Mouse (Mus musculus) neural tube, embryonic 14.5 days (tissue): ENCODE data around the gene Il1rl1. TPM values are rescaled to one million over a fixed set of nuclear protein-coding genes. Genes with fewer than 3 reads are reported as not detected.

Experiments
- ATAC-seq: fragments of 200-750 bp; cut with Nextera tagmentation; 2 replicates; pipeline ENCODE4 v1.8.0; 2017; ENCODE audit warnings: low read depth, mild to moderate bottlenecking, moderate TSS enrichment, moderate library complexity
- H3K27ac ChIP-seq: fragments of 300-500 bp; sonication (generic); 2 replicates; pipeline ENCODE4 v1.5.1; 2014; ENCODE audit warnings: low read depth, mild to moderate bottlenecking, control low read depth, low read length, moderate library complexity, mixed read lengths
- H3K27me3 ChIP-seq: fragments of 300-500 bp; sonication (generic); 2 replicates; pipeline ENCODE4 v1.6.1; 2014; ENCODE audit warnings: low read length; ENCODE audit not compliant: control insufficient read depth, insufficient read depth
- H3K36me3 ChIP-seq: fragments of 300-500 bp; sonication (generic); 2 replicates; pipeline ENCODE4 v1.6.1; 2014; ENCODE audit warnings: low read length, mixed read lengths; ENCODE audit not compliant: control insufficient read depth, insufficient read depth
- H3K4me1 ChIP-seq: fragments of 300-500 bp; sonication (generic); 2 replicates; pipeline ENCODE4 v1.6.1; 2014; ENCODE audit warnings: low read length; ENCODE audit not compliant: control insufficient read depth, insufficient read depth
- H3K4me2 ChIP-seq: fragments of 300-500 bp; sonication (generic); 2 replicates; pipeline ENCODE4 v1.6.1; 2014; ENCODE audit warnings: mild to moderate bottlenecking, low read depth, low read length, control low read depth
- H3K4me3 ChIP-seq: fragments of 300-500 bp; sonication (generic); 2 replicates; pipeline ENCODE4 v1.5.1; 2014; ENCODE audit warnings: low read depth, low read length, control low read depth, mixed read lengths
- H3K9ac ChIP-seq: fragments of 300-500 bp; sonication (generic); replicated peaks from 2 replicates; pipeline ENCODE4 v1.6.1; 2014; ENCODE audit warnings: low read depth, mild to moderate bottlenecking, control low read depth, low read length, mixed read lengths
- H3K9me3 ChIP-seq: fragments of 300-500 bp; sonication (generic); 2 replicates; pipeline ENCODE4 v1.6.1; 2016; ENCODE audit warnings: low read length; ENCODE audit not compliant: control insufficient read depth
- WGBS: fragments of 180-500 bp; shearing (Covaris S2); extraction: QIAGEN DNeasy Blood & Tissue Kit; methylation state at CpG from one replicate; pipeline ENCODE4 v1.1.7; 2014; 5-methylcytosine and 5-hydroxymethylcytosine counted together
- polyA plus RNA-seq: library from polyadenylated mRNA; unstranded; fragments of >200 nt; fragmentation: Nextera tagmentation; extraction: Ambion mirVana; gene quantifications from 2 replicates; pipeline ENCODE4 v1.2.1, GENCODE M21; 2014

The Il1rl1 gene
- polyA plus RNA-seq, 1 experiment from 2014 or later = not detected

- no peak for ATAC-seq
- H3K4me3 ChIP-seq = no peak overlapping the region
- H3K9me3 ChIP-seq = no peaks in the 10 kb centered on the region
- H3K27me3 ChIP-seq = no peaks in the 10 kb centered on the region
- H3K36me3 ChIP-seq = no peaks in the 10 kb centered on the region
- 82% methylated on average over 2 of the region's 2 CpGs for WGBS
- no peak overlapping the region for H3K9ac ChIP-seq
- no peaks in the 10 kb centered on the region for H3K4me1 ChIP-seq
- H3K4me2 ChIP-seq = no peak overlapping the region
- H3K27ac ChIP-seq = no peak overlapping the region
Measured at GRCm38 (mm10) chr1:40468805-40469204, 39.4 kb downstream of the Il1rl1 start.

- no peak for ATAC-seq
- H3K27me3 ChIP-seq = no peaks in the 10 kb centered on the region
- no peaks in the 10 kb centered on the region for H3K4me1 ChIP-seq
- no peak overlapping the region for H3K4me3 ChIP-seq
- 95% methylated on average over 12 of the region's 12 CpGs for WGBS
- H3K9me3 ChIP-seq = no peaks in the 10 kb centered on the region
- H3K4me2 ChIP-seq = no peak overlapping the region
- H3K9ac ChIP-seq = no peak overlapping the region
- no peak overlapping the region for H3K27ac ChIP-seq
- no peaks in the 10 kb centered on the region for H3K36me3 ChIP-seq
Measured at GRCm38 (mm10) chr1:40469900-40470299, 40.5 kb downstream of the Il1rl1 start.

DNA sequence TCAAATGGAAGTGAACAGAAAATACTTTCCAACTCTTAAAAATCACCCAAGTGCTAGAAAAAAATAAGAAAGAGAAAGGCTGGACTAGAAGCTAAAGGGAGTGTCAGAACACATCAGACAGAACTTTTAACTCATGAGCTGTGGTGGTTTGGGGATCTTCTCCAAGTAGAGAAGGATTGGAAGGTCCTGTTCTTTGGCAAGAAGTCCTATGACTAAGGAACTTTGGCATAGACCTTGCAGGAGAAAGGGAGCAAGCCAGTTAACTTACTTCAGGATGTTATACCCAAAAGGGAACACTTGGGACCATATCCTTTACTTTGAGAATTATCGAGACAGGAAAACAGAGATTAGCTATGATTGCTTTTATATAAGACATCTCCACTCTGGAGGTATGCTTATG is 43.0 kb downstream of the Il1rl1 start:
- H3K27ac ChIP-seq = no peak overlapping the region
- no peak overlapping the region for H3K4me2 ChIP-seq
- H3K4me3 ChIP-seq = no peak overlapping the region
- H3K27me3 ChIP-seq = no peaks in the 10 kb centered on the region
- H3K36me3 ChIP-seq = no peaks in the 10 kb centered on the region
- no peak overlapping the region for H3K9ac ChIP-seq
- WGBS = 98% methylated on average over 1 of the region's 1 CpGs
- no peaks in the 10 kb centered on the region for H3K4me1 ChIP-seq
- H3K9me3 ChIP-seq = no peaks in the 10 kb centered on the region
- ATAC-seq = no peak

DNA sequence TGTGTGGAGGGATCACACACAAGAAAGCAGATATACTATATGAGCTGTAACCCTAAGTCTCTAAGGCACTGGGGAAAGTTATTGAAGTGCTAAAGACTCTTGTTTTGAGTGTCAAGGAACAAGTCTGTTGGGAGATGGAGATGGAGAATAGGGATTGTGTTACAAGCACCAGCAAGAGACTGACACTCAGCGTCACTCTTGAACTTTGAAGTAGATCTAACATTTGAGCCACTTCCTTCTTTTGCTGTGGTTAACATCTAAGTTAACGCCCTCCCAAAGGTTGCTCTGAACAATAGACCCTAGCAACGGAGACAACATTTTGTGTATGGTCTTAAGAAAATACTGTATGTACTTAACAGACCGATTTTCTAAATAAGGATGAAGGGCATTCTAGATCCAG is 44.3 kb downstream of the Il1rl1 start:
- ATAC-seq = no peak
- Histone ChIP-seq H3K4me2 (no peak overlapping the region), H3K36me3 (no peaks in the 10 kb centered on the region), H3K27ac (no peak overlapping the region), H3K9ac (no peak overlapping the region), H3K27me3 (no peaks in the 10 kb centered on the region), H3K9me3 (no peaks in the 10 kb centered on the region), H3K4me3 (no peak overlapping the region), H3K4me1 (no peaks in the 10 kb centered on the region)
- 83% methylated on average over 4 of the region's 4 CpGs for WGBS

DNA sequence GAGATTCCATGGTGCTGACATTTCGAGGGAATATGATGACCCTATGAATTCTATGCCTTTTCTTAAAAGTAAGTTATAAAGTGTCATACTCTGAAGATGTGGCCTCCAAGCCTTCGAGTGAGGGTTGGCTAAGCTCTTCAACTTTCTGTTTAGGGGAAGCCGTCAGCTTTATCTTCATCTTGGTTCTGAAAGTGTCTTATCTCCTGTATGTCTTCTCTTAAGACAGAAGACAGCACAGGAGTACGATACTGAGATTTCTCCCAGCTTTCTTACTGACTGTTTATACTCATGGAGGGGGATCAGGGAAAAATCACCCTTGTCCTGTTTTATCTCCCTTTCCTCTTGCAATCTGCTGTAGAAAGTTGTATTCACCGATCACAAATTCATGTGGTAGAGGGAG is 45.0 kb downstream of the Il1rl1 start:
- no peak overlapping the region for H3K4me3 ChIP-seq

GRCm38 (mm10) chr1:40475697-40476096 is 46.3 kb downstream of the Il1rl1 start:
- H3K27me3 ChIP-seq = no peaks in the 10 kb centered on the region
- H3K4me2 ChIP-seq = no peak overlapping the region
- no peak overlapping the region for H3K9ac ChIP-seq
- H3K4me3 ChIP-seq = no peak overlapping the region
- no peaks in the 10 kb centered on the region for H3K9me3 ChIP-seq
- no peak overlapping the region for H3K27ac ChIP-seq
- no peaks in the 10 kb centered on the region for H3K36me3 ChIP-seq
- ATAC-seq = no peak
- WGBS = 76% methylated on average over 3 of the region's 3 CpGs
- no peaks in the 10 kb centered on the region for H3K4me1 ChIP-seq

More for the DNA sequence above, 45.0 kb downstream of the Il1rl1 start:
- Histone ChIP-seq H3K9me3 (no peaks in the 10 kb centered on the region), H3K36me3 (no peaks in the 10 kb centered on the region), H3K27me3 (no peaks in the 10 kb centered on the region), H3K4me2 (no peak overlapping the region), H3K9ac (no peak overlapping the region), H3K27ac (no peak overlapping the region), H3K4me1 (no peaks in the 10 kb centered on the region)
- WGBS = 92% methylated on average over 5 of the region's 5 CpGs
- ATAC-seq = no peak

DNA sequence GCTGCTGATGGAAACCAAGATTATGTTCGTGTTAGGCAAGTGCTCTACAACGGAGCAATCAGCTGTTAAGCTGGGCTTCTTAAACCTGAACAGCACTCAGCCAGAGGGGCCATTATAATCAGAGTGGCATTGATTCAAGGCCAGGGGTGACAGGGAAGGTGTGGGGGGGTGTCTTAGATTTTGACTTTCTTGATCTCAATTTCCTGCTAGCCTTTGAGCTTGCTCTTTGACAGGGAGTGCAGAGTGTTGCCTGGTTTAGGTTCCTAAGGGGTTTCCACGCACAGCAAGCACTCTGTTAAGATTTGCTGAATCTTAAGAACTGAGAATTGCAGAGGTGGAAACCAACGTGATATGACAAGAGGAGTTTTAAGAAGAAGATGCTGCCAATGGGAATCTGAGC is 47.4 kb downstream of the Il1rl1 start:
- Histone ChIP-seq H3K27ac (no peak overlapping the region), H3K4me3 (no peak overlapping the region), H3K9ac (no peak overlapping the region), H3K27me3 (no peaks in the 10 kb centered on the region), H3K36me3 (no peaks in the 10 kb centered on the region), H3K4me1 (no peaks in the 10 kb centered on the region), H3K4me2 (no peak overlapping the region), H3K9me3 (no peaks in the 10 kb centered on the region)
- ATAC-seq = no peak
- WGBS = 84% methylated on average over 4 of the region's 4 CpGs

GRCm38 (mm10) chr1:40479505-40479923 is 50.1 kb downstream of the Il1rl1 start:
- no peaks in the 10 kb centered on the region for H3K4me1 ChIP-seq
- no peak overlapping the region for H3K4me2 ChIP-seq
- no peaks in the 10 kb centered on the region for H3K27me3 ChIP-seq
- no peak overlapping the region for H3K9ac ChIP-seq
- H3K27ac ChIP-seq = no peak overlapping the region
- H3K9me3 ChIP-seq = no peaks in the 10 kb centered on the region
- 89% methylated on average over 6 of the region's 6 CpGs for WGBS
- ATAC-seq = no peak
- H3K4me3 ChIP-seq = no peak overlapping the region
- H3K36me3 ChIP-seq = no peaks in the 10 kb centered on the region

DNA sequence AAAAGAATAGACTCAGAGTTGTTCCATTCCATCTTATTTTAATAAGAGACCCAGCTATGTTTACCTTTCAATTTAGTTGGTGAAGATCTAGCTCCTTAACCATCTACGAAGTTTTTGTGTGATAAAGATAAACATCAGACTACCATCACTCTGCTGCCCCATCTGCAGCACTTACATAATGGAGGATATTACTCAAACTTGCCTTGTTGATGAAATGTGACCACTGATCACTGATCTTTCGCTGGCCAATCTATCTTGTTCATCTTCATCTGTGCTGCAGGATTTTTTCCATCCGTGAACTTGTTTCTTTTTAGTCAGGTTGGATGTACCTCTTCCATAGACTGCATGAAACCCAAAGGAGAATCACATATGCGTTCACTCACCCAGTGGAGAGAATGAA is 65.2 kb downstream of the Il1rl1 start:
- Histone ChIP-seq H3K4me3 (no peak overlapping the region), H3K27me3 (no peaks in the 10 kb centered on the region), H3K27ac (no peak overlapping the region), H3K4me1 (no peaks in the 10 kb centered on the region), H3K36me3 (no peaks in the 10 kb centered on the region), H3K4me2 (no peak overlapping the region), H3K9ac (no peak overlapping the region), H3K9me3 (no peaks in the 10 kb centered on the region)
- 89% methylated on average over 4 of the region's 4 CpGs for WGBS
- ATAC-seq = no peak

GRCm38 (mm10) chr1:40499708-40500107 is 70.3 kb downstream of the Il1rl1 start:
- WGBS = 93% methylated on average over 1 of the region's 1 CpGs
- no peak for ATAC-seq
- H3K9me3 ChIP-seq = no peaks in the 10 kb centered on the region
- H3K4me2 ChIP-seq = no peak overlapping the region
- H3K27ac ChIP-seq = no peak overlapping the region
- H3K4me3 ChIP-seq = no peak overlapping the region
- no peaks in the 10 kb centered on the region for H3K4me1 ChIP-seq
- H3K9ac ChIP-seq = no peak overlapping the region
- H3K36me3 ChIP-seq = no peaks in the 10 kb centered on the region
- H3K27me3 ChIP-seq = no peaks in the 10 kb centered on the region
